Mouse (Mus musculus): Measurements from ENCODE around the gene Gm21988.

Gm21988 gene

DNA sequence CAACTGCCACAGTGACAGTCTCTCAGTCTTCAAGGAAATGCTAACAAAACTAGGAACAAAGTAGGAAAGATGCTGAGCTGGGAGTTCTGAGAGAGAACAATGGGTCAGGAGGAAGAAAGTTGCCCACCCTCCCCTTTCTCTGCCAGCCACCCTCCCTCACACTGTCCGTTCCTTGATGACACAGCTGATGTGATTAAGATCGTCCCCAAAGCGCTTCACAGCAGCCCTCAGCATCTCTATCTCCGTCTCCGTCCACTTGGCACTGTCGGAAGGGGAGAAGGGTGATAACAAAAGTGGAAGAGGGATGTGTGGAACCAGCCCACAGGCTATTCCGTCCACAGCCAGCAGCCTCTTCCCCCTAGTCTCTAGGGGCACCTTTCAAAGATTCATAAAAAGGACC, 2.9 kb downstream of the Gm21988 start:
- DNase-seq (ENCODE audit: low read depth, low spot score) = no peak

DNA sequence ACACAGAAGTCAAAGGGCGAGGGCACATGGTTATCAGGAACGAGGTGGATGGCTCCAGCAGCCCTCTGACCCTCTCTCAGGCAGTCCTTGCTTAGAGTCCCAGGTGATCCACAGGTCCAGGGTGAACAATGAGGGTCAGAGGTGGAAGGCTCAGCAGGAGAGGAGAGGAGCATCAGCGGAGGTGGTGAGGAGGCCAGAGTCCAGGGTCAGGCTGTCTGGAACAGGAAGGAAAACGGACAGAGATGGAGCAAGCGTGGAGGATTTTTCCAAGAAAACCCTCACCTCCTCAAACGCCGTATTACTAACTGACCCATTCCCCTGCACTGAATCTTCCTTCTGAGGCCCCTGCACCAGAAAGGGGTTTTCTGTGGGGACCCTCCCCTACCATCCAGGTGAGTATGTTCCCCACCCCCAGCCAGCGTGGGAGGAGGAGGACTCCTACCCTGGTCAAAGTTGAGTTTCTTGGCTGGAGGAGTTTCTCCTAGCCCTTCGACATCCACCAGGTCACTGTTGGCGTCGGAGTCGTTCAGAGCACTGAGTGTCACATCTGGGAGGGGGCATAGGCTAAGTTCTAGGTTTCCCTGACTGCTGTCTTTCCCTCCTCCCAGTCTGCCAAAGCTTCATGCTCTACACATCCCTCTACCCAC, 4.3 kb downstream of the Gm21988 start:
- no peak for DNase-seq (ENCODE audit: low read depth, low spot score)

DNA sequence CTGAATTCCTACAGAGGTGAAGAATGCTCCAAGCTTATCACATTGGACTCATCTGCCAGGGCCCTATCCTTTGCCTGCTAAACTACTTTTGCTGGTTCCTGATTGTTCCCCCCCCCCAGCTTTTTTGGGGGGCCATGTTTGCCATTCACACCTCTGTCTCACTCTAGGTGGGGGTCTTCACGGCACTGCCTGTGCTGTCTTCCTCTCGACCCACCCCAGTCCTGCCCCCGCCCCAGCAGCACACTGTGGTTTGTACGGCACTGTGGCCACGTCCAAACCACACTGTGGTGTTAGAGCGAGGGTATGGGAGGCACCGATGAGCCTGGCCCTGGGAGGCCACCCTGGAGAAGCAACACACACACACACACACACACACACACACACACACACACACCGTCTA, 5.1 kb downstream of the Gm21988 start:
- no peak for DNase-seq (ENCODE audit: low read depth, low spot score)

DNA sequence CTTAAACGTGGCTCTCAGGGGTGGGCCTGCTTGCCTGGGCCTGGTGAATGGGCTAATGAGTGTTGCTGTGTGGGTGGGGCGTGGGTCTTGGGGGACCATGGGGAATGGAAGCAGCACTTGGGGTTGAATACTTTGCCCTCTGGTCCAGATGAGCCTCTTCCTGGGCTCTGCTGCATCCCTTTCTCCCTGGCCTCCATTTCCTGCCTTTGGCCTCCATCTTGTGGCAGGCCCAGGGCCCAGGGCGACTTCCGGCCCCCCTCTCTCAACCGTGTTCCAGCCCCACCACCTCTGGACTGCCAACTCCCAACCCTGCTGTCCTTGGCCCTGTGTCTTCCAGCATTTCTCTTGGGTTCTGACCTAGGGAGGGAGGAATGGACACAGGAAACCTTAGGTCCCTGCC, 5.6 kb downstream of the Gm21988 start:
- no peak for DNase-seq (ENCODE audit: low read depth, low spot score)

DNA sequence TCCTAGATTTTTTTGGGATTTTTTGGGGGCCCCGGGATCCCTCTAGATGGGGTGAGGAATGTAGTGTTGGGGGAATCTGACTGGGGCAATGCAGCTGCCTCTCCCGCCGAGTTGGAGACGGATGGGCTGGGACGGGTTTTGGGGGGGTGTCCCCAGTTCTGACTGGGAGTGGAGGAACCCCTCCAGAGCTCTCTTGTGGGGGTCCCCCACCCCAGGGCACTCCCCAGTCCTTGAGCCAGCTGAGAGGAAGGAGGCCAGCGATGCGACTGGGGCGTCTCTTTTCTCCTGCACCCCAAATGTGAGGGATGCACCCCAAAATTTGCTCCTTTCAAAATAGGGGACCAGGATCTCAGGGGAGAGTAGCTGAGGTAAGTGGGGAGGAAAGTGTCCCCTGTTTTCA, 6.6 kb downstream of the Gm21988 start:
- no peak for DNase-seq (ENCODE audit: low read depth, low spot score)

DNA sequence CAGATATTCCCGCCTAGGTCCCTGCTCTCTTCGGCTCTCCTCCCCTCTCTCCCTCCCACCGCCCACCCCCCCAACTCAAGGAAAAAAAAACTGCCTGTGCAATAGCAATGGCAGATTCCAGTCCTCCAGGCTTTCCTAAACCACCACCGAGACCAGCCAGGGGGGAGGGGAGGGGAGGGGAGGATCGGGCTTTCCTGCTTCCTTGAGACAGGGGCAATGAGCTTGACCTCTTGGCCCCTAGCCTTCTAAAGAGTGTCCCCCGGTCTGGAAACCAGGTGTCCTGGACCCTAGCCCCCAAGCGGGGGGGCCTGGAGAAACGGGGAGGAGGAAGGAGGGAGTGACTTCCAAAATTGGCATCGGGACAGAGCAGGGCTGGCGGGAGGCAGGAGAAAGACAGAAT, 7.1 kb downstream of the Gm21988 start:
- peak; percentile 79 for DNase-seq (ENCODE audit: low read depth, low spot score)

DNA sequence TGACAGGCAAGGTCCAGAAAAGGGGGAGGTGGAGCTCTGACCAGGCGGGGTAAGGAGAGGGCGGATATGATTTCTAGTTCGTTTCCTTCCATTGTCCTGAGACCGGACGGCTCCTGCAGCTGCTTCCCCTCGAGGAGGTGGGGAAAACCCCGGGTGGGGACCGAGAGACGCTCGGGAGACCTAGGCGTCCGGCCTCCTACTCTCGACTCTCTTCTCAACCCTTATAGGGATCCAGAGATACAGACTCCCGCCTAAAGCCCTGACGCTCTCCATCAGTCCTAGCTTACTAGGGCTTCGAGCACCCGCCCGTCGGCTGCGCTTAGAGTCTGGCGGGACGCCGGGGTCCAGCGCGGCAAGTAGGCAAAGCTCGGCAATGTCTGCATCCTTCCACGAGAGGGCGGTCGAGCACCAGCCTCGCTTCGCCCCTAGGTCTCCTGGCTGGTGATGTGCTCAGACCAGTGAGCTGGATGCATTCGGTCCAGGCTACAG, 9.3 kb downstream of the Gm21988 start:
- DNase-seq (ENCODE audit: low read depth, low spot score) = peak; percentile 87

DNA sequence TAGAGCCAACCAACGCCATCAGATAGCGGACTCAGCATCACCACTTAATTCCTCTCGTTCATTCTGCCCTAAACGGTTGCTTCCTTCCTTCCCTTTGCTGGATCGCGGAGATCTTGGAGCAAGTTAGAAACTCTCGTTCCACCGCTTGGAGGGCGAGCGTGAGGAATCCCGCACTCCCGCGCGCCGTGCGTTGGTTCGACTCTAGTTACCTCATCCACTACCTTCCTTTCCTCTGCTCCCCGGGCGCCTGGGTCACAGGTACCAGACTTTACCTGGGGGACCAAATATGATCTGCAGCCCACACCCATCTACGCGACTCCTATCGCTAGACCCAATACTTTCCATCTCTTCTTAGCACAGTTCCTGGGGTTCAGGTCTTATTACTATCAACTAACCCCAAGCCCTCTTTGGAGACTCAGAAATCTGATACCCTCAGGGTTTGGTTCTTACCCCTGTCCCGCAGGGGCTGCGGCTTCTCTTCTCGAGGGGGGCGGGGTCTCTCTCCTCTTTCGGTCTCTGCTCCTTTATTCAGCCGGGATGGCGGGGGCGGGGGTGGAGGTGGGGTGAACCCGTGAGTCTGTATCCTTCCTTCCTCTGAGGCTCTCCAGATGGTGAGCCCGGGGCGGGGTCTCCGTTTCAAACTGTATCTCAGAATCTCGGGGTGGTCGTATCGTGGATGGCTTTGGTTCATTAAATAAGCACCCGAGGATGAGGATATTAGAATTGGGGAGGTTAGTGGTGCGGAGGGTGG, 10.2 kb downstream of the Gm21988 start, which contains the start of gene Bcl6b:
Bcl6b (minus strand) TSS at position 539 of the 751 bp plus-strand sequence.
- DNase-seq (ENCODE audit: low read depth, low spot score) = peak; percentile 53

DNA sequence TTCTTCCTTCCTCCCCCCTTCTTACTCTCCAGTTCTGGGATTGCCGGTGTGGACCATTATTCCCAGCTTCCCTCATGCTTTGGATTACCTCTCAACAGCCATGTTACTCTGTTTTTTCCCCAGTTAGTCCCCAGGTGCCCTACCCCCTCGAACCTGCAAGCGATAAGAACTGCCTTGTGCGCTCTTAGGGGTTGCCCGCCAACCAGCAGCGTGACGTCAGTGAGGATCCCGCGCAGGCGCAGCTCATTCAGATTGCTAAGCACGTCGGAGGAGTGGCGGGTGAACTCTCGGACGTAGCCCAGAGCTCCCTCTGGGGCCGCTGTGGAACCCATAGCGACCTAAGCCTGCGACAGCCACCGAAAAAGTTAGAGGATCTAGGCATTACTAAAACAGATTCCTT, 10.8 kb downstream of the Gm21988 start:
- DNase-seq (ENCODE audit: low read depth, low spot score) = peak; percentile 93

DNA sequence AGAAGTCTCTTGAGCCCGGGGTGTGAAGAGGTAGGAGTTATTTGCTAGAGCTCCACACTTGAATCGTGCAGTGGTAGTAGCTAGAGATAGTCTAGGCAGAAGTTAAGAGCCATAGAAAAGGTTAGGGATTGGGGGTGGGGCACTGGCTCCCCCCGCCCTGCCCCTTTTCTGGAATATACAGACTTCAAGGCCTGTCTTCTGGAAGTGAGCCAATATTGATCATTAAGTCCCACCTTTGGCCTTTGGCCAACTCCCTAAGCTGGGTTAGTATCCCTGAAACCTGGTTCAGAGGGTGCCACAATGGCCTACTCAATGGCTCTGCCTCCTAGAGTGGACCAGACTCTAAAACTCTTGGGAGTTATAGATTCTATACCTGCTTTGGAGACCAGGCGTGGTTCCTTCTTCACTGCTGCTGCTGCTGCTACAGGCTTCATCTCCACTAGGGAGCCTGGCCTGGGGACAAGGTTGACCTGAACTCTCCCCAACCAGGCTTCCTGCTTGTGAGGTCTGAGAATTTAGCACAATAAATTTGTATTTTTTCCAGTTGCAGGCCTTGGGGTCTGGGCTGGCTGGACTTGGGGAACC, 11.9 kb downstream of the Gm21988 start:
- no peak for DNase-seq (ENCODE audit: low read depth, low spot score)

DNA sequence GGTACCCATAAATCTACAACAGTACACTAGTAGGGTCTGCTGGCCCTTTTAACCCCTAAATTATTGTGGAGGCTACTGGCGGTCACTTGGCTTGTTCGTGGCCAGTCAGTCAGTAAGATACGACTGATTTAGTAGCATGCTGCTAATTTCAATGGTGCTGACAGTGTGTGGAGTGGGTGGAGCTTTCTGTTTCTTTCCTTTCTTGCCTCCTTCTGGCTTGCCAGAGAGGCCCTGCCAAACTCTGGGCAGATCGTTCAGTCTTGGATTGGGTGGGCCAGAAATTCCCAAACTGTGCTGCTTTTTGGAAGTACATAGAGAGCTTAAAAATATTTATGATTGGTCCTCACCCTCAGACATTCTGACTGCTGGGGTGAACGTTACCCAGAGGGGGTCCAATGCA, 12.5 kb downstream of the Gm21988 start:
- no peak for DNase-seq (ENCODE audit: low read depth, low spot score)

DNA sequence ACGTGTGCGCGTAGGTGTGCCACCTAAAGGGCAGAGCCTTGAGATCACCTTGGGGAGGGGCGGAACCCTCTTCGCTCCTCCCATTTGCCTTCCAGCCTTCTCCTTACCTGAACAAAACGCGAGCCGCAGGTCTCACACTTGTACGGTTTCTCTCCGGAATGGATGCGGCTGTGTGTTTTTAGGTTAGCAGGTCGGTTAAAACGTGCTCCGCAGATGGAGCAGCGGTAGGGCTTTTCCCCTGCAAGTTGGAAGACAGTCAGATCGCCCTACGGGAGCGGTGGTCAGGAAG, 13.1 kb downstream of the Gm21988 start:
- DNase-seq (ENCODE audit: low read depth, low spot score) = no peak

DNA sequence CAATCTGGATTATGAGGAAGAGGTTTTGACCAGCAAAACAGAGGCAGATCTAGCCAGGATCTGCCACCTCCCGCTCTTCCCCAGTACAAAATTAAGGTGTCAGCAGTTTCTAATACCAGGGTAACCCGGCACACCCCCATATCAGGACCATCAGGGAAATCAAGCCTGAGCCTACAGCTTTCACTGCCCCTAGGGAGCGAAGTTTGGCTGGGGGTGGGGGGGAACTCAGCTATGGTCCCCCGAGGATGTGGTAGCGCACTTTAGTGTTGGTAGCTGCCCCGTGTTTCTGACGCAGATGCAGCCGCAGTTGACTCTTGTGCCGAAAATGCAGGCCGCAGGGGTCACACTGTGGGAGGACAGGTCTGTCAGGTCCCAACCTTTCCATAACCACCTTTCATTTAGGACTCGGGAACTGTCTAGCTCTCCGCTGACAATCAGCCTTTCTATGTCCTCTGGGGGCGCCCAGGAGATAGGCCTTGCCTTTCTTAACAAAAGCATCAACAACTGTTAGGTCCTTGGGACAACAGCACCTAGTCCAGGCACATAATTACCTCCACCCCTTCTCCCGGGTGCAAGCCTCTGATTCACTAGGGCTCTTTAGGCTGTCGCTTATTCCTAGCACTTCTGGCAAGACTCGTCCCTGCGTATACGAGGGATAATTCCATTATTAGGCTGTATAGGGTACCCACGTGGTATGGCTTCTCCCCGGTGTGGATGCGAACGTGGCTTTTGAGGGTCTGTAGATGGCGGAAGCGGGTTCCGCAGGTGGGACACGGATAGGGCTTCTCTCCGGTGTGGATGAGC, 13.6 kb downstream of the Gm21988 start:
- DNase-seq (ENCODE audit: low read depth, low spot score) = peak; percentile 51

DNA sequence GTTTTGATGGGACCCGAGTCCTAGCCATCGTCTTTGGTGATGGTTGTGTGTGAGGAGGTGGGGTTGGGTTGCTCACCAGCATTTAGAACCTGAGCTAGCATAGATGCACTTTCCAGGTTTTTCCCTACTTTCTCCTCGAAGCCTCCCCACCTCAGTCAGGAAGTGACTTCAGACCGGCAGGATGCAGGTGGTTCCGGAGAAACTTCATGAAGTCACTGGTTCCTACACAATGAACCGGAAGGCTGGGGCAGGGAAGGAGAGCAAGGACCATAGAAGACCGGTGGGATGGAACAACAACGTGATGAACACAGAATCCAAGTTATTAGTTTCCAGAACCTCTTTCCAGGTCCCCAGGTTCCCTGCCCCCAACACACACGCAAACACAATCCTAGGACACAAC, 15.9 kb downstream of the Gm21988 start:
- no peak for DNase-seq (ENCODE audit: low read depth, low spot score)

DNA sequence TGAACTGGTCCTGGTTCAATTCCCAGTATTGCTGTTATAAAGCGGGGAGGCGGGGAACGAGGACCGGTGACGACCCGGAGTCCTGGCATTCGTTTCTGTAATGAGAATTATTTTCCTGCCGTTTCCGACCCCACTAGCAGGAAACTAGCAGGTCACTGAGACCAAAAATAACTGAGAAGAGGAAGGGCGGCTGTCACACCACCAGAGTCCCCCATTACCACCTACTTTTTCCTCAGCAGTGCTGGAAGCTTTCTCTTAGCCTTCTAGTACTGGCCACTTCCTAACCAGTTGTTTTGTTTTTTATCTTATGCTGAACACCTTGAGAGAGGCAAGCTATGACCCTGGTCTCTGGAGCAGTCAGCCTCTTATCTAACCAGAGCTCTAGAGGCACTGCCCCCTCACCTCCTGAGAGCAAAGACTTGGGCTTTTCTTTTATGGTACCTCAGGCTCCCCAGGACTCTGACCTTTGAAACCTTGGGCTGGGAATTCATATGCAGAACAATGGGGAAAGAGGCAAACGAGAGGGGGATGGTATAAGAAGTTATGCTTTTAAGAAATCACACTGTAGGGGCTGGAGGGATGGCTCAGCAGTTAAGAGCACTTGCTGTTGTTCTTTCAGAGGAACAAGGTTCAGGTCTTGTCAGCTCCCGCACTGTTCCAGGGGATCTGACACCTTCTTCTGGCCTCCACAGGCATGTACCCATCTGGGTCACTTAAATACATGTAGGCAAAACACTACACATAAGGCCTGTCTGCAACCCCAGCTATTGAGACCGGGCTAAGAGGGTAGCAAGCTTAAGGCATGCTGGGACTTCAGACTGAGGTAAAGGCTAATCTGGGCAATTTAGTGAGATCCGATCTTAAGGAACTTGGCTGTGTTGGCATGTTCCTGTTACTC, 17.8 kb downstream of the Gm21988 start:
- DNase-seq (ENCODE audit: low read depth, low spot score) = peak; percentile 76

DNA sequence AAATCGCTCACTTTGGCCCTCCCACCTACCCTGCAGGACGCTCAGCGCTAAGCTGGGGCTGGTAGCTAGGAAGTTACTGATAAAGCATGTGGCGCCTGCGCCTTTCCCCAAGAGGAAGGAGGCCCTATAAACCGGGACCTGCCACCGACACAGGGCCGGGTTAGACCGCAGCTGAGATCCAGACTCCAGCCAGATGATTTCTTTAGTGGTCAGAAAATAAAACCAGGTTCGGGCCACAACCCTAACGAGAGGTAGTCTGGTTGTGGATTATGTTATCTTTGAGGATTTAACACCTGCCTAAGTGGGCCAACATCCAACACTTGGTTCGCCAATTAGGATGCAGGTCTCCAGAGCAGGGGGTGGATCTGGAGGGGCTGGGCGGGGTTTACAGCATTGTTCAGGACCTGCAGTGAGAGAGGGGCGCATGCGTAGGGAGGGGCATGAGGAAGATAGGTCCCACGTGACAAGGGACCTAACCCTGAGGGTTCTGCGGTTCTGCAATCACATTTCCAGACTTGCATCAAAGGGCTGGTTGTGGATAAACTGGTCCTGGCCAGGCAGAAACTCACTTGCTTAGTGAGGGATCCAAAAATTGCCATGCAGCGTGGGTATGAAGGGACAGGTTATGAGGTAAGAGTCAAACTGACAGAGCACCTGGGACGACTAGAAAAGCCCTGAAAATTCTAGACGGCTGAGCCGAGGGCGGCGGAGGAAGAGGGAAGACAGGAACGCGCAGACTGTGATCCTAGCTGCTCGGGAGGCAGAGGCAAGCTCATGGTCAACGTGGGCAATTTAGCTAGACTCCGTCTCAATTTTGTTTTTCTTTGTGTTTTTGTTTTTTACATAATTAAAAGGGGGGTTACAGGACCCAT, 18.7 kb downstream of the Gm21988 start, which contains the start of gene Slc16a13:
Slc16a13 (minus strand) TSS at position 334 of the 872 bp plus-strand sequence.
- peak; percentile 99 for DNase-seq (ENCODE audit: low read depth, low spot score)

DNA sequence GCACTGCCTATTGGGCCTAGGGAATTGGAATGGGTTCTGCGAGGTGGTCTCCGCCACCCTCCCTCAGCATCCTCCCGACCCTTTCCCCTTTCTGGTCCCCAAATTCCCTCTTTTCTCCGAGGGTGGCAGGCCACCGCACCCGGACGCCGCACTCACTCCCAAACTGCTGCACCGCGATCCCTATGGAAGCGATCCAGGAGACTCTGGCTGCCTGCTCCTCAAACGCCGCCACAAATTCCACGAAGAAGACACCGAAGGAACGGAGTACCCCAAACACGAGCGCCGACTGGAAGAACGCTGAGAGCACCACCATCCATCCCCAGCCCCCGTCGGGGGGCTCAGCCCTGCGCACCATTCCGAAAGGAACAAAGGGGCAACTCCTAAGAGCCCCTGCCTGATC, 19.3 kb downstream of the Gm21988 start:
- no peak for DNase-seq (ENCODE audit: low read depth, low spot score)

DNA sequence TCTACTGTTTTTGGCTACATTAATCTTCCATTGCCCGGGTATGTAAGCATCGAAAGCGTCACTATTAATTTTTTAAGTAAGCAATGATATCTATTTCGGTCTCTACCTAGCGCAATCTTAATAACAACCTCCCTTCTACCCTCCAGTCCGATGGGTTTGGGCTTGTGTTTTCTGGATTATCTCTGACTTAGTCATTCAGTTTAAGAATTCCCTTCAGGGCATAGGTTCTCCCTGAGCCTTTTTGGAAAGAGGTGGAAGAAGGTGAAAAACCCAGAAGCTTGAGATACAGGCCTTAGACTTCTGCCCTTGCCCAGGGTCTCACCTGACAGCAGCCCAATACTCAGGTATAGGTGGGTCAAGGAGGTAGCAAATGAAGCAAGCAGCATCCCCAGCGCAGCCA, 19.8 kb downstream of the Gm21988 start:
- DNase-seq (ENCODE audit: low read depth, low spot score) = no peak

DNA sequence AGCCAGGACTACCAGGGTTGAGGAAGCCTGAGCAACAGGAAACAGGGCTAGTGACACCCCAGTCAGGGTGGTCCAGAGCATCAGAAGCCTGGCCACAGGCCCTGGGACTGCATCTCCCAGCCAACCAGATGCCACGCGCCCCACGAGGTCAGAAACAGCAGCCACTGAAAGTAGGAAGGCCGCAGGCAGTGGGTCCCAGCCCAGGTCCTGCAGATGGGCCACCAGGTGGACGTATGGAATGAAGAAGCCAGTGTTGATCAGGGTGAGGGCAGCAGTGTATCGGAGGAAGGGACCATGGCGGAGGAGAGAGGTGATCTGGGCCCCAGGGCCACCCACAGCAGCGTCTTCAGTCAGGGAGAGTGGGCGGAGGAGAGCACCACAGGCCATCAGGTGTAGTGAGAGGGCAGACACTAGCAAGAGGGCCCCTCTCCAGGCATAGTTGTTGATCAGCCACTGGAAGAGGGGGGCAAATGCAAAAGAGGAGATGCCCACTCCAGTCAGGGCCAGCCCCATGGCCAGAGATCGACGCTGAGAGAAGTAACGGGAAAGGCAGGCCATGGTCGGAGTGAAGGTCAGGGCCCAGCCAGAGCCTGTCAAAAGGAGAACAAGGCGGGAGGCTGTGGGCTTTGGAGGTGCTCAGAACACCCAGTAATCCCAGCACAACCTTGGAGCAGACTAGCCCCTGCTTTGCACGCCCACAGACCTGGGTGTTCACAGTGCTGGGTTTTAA, 20.7 kb downstream of the Gm21988 start:
- DNase-seq (ENCODE audit: low read depth, low spot score) = no peak
